Mouse (Mus musculus) MEL (cell line): ENCODE measurements at regions not wholly inside any gene's neighbourhood (a gene's known extent, or its start where the extent isn't known, plus 50 kb on each side); places are given as distances from the start of the nearest gene placed in this dataset.

Experiments used
- DNase-seq: peaks from one replicate; pipeline ENCODE4 v3.0.0; 2011; ENCODE audit warnings: low read depth, low spot score
- H3K27ac ChIP-seq: 2 replicates; pipeline ENCODE4 v1.5.1; 2012; ENCODE audit warnings: low read depth, mild to moderate bottlenecking, control low read depth, low read length, moderate library complexity; ENCODE audit not compliant: control insufficient read depth
- H3K27me3 ChIP-seq, 2 experiments: fragments of 150-350 bp in 1 of 2; sonication (generic) in 1 of 2; 2 replicates each; pipeline ENCODE4 v1.6.1; 2012; ENCODE audit warnings: low read length in 2 of 2, mild to moderate bottlenecking in 2 of 2, improper control_type of control experiment in 1 of 2, moderate library complexity in 1 of 2; ENCODE audit not compliant: insufficient read depth in 2 of 2, control insufficient read depth in 1 of 2
- H3K36me3 ChIP-seq, 2 experiments: 2 replicates each; pipeline ENCODE4 v1.6.1; 2012 to 2014; ENCODE audit warnings: low read length in 2 of 2, improper control_type of control experiment in 1 of 2, inconsistent platforms in 1 of 2, mild to moderate bottlenecking in 1 of 2; ENCODE audit not compliant: insufficient read depth in 2 of 2, control insufficient read depth in 1 of 2
- H3K4me1 ChIP-seq, 2 experiments: fragments of 150-350 bp in 1 of 2; sonication (generic) in 1 of 2; 2 replicates each; pipeline ENCODE4 v1.6.1; 2012; ENCODE audit warnings: low read length in 2 of 2, improper control_type of control experiment in 1 of 2, mild to moderate bottlenecking in 1 of 2; ENCODE audit not compliant: insufficient read depth in 2 of 2, control insufficient read depth in 1 of 2
- H3K4me3 ChIP-seq, 2 experiments: fragments of 150-350 bp in 1 of 2; sonication (generic) in 1 of 2; 2 replicates each; pipeline ENCODE4 v1.5.1; 2012; ENCODE audit warnings: low read depth in 2 of 2, low read length in 2 of 2, mild to moderate bottlenecking in 2 of 2, moderate library complexity in 2 of 2, control low read depth in 1 of 2, improper control_type of control experiment in 1 of 2; ENCODE audit not compliant: control insufficient read depth in 1 of 2, insufficient read depth in 1 of 2
- H3K79me2 ChIP-seq: 2 replicates; pipeline ENCODE4 v1.6.1; 2012; ENCODE audit warnings: mild to moderate bottlenecking, low read length, moderate library complexity; ENCODE audit not compliant: control insufficient read depth, poor library complexity, insufficient read depth
- H3K9ac ChIP-seq: 2 replicates; pipeline ENCODE4 v1.6.1; 2012; ENCODE audit warnings: low read depth, mild to moderate bottlenecking, control low read depth, low read length, moderate library complexity; ENCODE audit not compliant: control insufficient read depth, poor library complexity, severe bottlenecking
- H3K9me3 ChIP-seq: fragments of 150-350 bp; sonication (generic); replicated peaks from 2 replicates; pipeline ENCODE4 v1.6.1; 2012; ENCODE audit warnings: mild to moderate bottlenecking, low read length, improper control_type of control experiment, moderate library complexity; ENCODE audit not compliant: insufficient read depth
- CHD1 ChIP-seq: IDR thresholded peaks from 2 replicates; pipeline ENCODE4 v1.6.1; 2012; ENCODE audit warnings: low read depth, mild to moderate bottlenecking, inconsistent platforms, low read length, improper control_type of control experiment
- CTCF ChIP-seq, 3 experiments: IDR thresholded peaks in 2 of 3; conservative IDR thresholded peaks in 1 of 3; 2 replicates each; pipeline ENCODE4 v1.5.1; 2011 to 2012; ENCODE audit warnings: low read length in 3 of 3, low read depth in 2 of 3, mild to moderate bottlenecking in 2 of 3, improper control_type of control experiment in 1 of 3, inconsistent platforms in 1 of 3, mixed read lengths in 1 of 3, moderate library complexity in 1 of 3; ENCODE audit not compliant: control insufficient read depth in 1 of 3, insufficient read depth in 1 of 3, poor library complexity in 1 of 3, severe bottlenecking in 1 of 3
- HCFC1 ChIP-seq: IDR thresholded peaks from 2 replicates; pipeline ENCODE4 v1.6.1; 2012; ENCODE audit warnings: low read depth, mild to moderate bottlenecking, inconsistent platforms, low read length, improper control_type of control experiment, moderate library complexity
- MAZ ChIP-seq: IDR thresholded peaks from 2 replicates; pipeline ENCODE4 v1.6.1; 2012; ENCODE audit warnings: low read depth, mild to moderate bottlenecking, inconsistent platforms, low read length, improper control_type of control experiment
- MYC ChIP-seq: IDR thresholded peaks from 2 replicates; pipeline ENCODE4 v1.6.1; 2011; ENCODE audit warnings: low read depth, mild to moderate bottlenecking, low read length, improper control_type of control experiment, moderate library complexity
- POLR2AphosphoS5 ChIP-seq: IDR thresholded peaks from 2 replicates; pipeline ENCODE4 v1.6.1; 2012; ENCODE audit warnings: low read depth, borderline replicate concordance, mild to moderate bottlenecking, inconsistent platforms, low read length, moderate library complexity, mixed read lengths
- RAD21 ChIP-seq: IDR thresholded peaks from 2 replicates; pipeline ENCODE4 v1.6.1; 2011; ENCODE audit warnings: mild to moderate bottlenecking, low read depth, low read length, improper control_type of control experiment
- RCOR1 ChIP-seq: IDR thresholded peaks from 2 replicates; pipeline ENCODE4 v1.6.1; 2012; ENCODE audit warnings: low read depth, mild to moderate bottlenecking, inconsistent platforms, low read length, improper control_type of control experiment
- SMC3 ChIP-seq: IDR thresholded peaks from 2 replicates; pipeline ENCODE4 v1.6.1; 2011; ENCODE audit warnings: low read depth, low read length, improper control_type of control experiment
- TAL1 ChIP-seq: IDR thresholded peaks from 2 replicates; pipeline ENCODE4 v1.6.1; 2012; ENCODE audit warnings: mild to moderate bottlenecking, inconsistent platforms, low read length, moderate library complexity, mixed read lengths
- TBP ChIP-seq: IDR thresholded peaks from 2 replicates; pipeline ENCODE4 v1.8.0; 2011; ENCODE audit warnings: low read depth, low read length, improper control_type of control experiment
- TCF12 ChIP-seq: IDR thresholded peaks from 2 replicates; pipeline ENCODE4 v1.6.1; 2014; ENCODE audit warnings: low read depth, mild to moderate bottlenecking, inconsistent platforms, low read length, improper control_type of control experiment, moderate library complexity
- ZC3H11A ChIP-seq: IDR thresholded peaks from 2 replicates; pipeline ENCODE4 v1.6.1; 2012; ENCODE audit warnings: low read depth, mild to moderate bottlenecking, inconsistent platforms, low read length, improper control_type of control experiment
- ZMIZ1 ChIP-seq: IDR thresholded peaks from 2 replicates; pipeline ENCODE4 v1.6.1; 2012; ENCODE audit warnings: low read depth, mild to moderate bottlenecking, inconsistent platforms, low read length, improper control_type of control experiment, moderate library complexity
- ZNF384 ChIP-seq: IDR thresholded peaks from 2 replicates; pipeline ENCODE4 v1.6.1; 2012; ENCODE audit warnings: low read depth, mild to moderate bottlenecking, inconsistent platforms, low read length, improper control_type of control experiment

DNA sequence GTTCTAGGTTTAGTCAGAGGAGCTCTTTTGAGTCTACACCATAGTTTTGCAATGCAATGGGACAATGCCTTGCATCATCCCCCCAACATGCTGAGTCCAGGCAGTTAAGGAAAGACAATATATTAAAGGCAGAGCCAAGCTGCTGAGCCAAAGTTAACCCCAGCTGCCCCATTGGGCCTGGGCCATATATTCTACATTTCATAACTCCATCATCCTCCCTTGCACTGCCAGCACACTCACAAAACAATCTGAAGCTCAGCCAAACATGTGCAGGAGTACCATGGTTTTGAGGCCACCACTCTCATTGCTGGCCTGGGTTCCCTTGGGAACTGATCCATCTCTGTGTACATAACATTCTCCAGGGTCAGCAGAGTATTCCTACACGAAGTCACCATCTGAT is 771.4 kb upstream of the Cited2 start:
- TF ChIP-seq ZMIZ1 (no peak), POLR2AphosphoS5 (no peak), TCF12 (no peak), MAZ (no peak), TBP (no peak), RAD21 (no peak), MYC (no peak), TAL1 (no peak), ZNF384 (no peak), CTCF (IDR thresholded peaks at IDR 0.05 in 2 of 3, conservative IDR thresholded peaks at IDR 0.05 in 1 of 3; ENCODE audit: control insufficient read depth in 1 of 3, insufficient read depth in 1 of 3, low read depth in 2 of 3, low read length in 3 of 3, poor library complexity in 1 of 3, severe bottlenecking in 1 of 3) (no peak), ZC3H11A (no peak), SMC3 (no peak)
- no peak for DNase-seq
- Histone ChIP-seq H3K36me3 (no peaks in the 10 kb centered on the region), H3K4me1 (no peaks in the 10 kb centered on the region), H3K79me2 (no peaks in the 10 kb centered on the region), H3K4me3 (no peak overlapping the region), H3K27ac (no peak overlapping the region), H3K9ac (no peak overlapping the region), H3K9me3 (no peaks in the 10 kb centered on the region), H3K27me3 (no peaks in the 10 kb centered on the region)

DNA sequence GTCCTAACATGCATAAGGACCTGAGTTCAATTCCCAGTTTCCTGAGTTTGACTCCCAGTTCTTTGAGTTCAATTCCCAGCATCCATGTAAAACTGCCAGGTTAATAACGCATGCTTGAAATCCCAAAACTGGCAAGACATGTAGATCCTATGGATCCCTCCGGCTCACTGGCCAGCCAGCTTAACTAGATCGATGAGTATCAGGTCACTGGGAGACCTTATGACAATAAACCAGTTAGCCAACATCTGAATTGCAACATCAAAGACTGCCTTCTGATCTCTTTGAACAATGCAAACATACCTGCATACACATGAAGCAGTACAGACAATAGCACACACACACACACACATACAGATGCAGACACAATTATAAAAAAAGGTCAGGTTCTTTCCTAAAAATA is 762.0 kb upstream of the Cited2 start:
- H3K9ac ChIP-seq = no peak overlapping the region
- no peaks in the 10 kb centered on the region for H3K79me2 ChIP-seq
- no peak overlapping the region for H3K4me3 ChIP-seq
- no peak for DNase-seq
- H3K27ac ChIP-seq = no peak overlapping the region
- TF ChIP-seq RAD21 (no peak), HCFC1 (no peak), RCOR1 (no peak), TAL1 (no peak), MAZ (no peak), CHD1 (no peak)
- TF ChIP-seq, all 39 proteins: peak for 0
- Histone ChIP-seq H3K27me3 (no peaks in the 10 kb centered on the region), H3K36me3 (no peaks in the 10 kb centered on the region), H3K9me3 (no peaks in the 10 kb centered on the region), H3K4me1 (no peaks in the 10 kb centered on the region)

DNA sequence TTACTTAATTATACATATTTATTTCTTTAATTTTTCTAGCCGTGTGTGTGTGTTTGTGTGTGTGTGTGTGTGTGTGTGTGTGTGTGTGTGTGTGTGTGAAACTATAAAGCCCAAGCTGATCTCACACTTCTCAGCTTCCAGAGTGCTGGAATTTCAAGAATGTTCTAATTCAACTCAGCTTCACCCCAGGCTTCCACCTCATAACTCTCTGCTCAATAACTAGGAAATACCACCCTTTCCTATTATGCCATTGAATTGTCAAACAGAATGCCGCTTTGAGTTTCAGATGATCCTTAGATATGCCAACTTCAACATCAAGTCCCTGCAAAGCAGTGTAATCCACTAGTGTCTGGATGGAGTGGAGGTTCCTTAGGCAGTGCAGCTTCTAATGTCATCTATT is 760.6 kb upstream of the Cited2 start:
- no peaks in the 10 kb centered on the region for H3K9me3 ChIP-seq
- no peak for DNase-seq
- no peak overlapping the region for H3K27ac ChIP-seq
- H3K4me1 ChIP-seq = no peaks in the 10 kb centered on the region
- H3K9ac ChIP-seq = no peak overlapping the region
- TF ChIP-seq ZMIZ1 = no peak
- TF ChIP-seq, all 39 proteins: peak for 0
- Histone ChIP-seq H3K79me2 (no peaks in the 10 kb centered on the region), H3K27me3 (no peaks in the 10 kb centered on the region), H3K36me3 (no peaks in the 10 kb centered on the region), H3K4me3 (no peak overlapping the region)
